Mouse (Mus musculus): ENCODE measurements around the gene Lypd6.

Lypd6 gene

DNA sequence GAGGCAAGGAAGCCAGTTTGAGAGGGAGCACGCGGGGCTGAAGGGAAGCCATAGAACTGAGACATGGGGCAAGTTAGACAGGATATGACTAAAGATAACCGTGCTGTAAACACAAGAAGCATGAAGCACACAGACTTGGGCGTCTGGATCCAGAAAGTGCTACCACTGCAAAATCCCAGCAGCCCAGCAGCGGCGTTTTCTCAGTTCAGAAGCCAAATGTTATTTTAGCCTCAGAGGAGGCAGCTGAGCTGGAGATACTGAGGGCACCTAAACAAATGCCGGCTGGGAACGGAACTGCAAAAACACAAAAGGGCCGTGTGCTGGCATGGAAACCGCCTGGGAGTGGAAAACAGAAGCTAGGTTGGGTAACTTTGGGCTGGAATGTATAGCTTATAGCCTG, 43.9 kb downstream of the Lypd6 start:
- no peak for DNase-seq (ENCODE audit: low spot score)

GRCm38 (mm10) chr2:50111169-50111568, 44.9 kb downstream of the Lypd6 start:
- DNase-seq (ENCODE audit: low spot score), result no peak

DNA sequence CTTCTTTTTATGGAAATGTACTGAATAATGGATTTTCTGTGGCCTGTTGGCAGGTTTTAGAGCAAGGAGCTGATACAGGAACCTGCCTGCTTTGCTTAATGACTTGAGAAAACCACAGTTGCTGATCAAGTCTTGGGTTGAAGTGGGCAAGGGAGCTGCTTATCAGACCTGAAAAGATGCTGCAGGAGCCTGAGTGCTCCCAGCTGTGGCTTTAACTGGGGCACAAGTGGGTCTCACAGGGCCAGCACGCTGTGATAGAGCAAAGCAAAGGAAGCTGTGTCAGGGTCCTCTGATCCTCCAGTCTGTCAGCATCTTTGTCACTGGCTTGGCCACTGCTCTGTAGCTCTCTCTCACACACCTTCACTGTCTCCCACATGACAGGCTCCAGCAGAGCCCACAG, 45.4 kb downstream of the Lypd6 start:
- no peak for DNase-seq (ENCODE audit: low spot score)

DNA sequence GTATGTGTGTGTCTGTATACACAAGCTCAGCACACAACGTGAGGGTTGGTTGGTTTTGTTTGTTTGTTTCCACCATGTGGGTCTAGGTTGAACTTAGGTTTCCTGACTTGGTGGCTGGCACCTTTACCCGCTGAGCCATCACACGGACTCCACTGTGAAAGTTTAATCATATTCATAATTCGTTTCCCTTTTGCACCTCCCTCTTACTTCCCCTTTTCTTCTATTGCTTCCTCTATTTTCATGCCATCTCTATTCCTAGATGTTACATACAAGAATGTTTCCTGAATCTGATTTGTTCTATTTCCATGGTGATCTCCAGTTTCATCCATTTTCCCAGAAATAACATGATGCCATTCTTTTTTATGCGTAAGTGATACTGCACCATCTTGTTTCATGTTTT, 46.2 kb downstream of the Lypd6 start:
- no peak for DNase-seq (ENCODE audit: low spot score)

GRCm38 (mm10) chr2:50119101-50119500, 52.9 kb downstream of the Lypd6 start:
- no peak for DNase-seq (ENCODE audit: low spot score)

GRCm38 (mm10) chr2:50120839-50121238, 54.6 kb downstream of the Lypd6 start:
- no peak for DNase-seq (ENCODE audit: low spot score)

- no peak for DNase-seq (ENCODE audit: low spot score)
Observed at GRCm38 (mm10) chr2:50123376-50123775, 57.1 kb downstream of the Lypd6 start.

DNA sequence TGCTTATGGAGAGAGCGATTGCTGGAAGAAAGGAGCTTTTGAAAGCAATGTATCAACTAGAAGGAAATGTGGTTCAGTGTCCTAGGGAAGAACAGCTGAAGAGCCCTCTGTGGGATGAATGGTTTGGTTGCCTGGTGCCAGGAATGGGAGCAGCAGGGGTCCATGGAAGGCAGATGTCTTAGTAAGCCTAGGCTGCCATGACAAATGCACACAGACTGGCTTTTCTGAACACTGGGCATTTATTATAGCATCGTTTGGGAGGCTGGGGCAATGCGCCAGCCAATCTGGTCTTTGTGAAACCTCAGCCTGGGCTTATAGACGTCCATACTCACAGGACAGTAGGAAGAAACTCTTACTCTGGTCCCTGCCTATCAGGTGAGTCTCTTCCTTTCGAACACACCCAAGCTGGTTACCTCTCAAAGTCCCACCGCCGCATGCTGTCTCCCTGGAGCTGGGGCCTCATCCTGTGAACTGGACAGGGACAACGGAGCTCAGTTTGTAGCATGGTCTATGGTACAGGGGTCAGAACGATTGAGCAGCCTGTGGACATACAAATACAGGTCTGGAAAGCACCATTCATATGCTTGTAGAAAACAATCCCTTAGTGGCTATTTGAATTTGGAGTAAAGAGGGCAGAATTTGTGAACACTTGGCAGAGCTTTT, 61.4 kb downstream of the Lypd6 start:
- no peak for DNase-seq (ENCODE audit: low spot score)

GRCm38 (mm10) chr2:50128322-50129277, 62.4 kb downstream of the Lypd6 start:
- no peak for DNase-seq (ENCODE audit: low spot score)

GRCm38 (mm10) chr2:50130674-50131073, 64.4 kb downstream of the Lypd6 start:
- DNase-seq (ENCODE audit: low spot score), result no peak

DNA sequence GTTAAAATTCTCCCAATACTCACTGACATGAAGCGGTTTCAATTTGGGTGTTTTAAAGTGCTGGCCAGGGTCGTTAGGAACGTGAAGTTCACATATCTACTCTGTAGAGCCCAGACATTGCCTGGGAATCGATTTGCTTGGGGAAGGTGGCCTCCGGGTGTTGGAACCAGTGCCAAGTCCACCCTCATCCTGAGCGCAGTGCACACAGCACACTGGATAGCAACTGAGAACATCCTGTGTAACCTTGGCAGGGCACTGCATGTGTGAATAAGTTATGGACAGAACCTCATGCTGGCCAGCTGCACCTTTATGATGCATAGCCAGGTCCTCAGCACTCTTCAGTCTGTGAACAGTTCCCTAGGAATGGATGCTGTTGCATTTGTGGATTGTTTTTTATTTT, 77.4 kb downstream of the Lypd6 start:
- DNase-seq (ENCODE audit: low spot score), result no peak

- DNase-seq (ENCODE audit: low spot score), result no peak
Observed at GRCm38 (mm10) chr2:50147308-50147707, 81.1 kb downstream of the Lypd6 start.

GRCm38 (mm10) chr2:50149257-50150202, 83.3 kb downstream of the Lypd6 start:
- no peak for DNase-seq (ENCODE audit: low spot score)

- DNase-seq (ENCODE audit: low spot score), result no peak
Observed at GRCm38 (mm10) chr2:50150203-50150590, 84.0 kb downstream of the Lypd6 start.

DNA sequence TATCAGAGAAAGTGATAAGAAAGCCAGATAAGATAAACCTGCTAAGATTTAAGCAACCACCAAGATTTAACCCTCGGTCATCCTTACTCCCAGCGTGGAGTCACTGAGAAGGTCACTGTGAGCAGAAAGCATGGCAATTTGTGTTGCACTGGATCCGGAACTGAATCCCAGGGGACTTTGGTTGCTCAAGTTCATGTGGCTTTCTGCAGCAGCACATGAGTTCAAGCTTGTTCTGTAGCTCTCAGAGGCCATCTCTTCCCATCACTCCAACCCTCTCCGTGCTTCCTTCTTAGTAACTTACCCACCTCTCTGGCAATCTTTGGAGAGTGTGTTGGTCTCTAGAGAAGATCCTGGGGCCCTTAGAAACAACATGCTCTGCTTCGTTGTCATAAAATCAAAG, 84.6 kb downstream of the Lypd6 start:
- DNase-seq (ENCODE audit: low spot score), result no peak

GRCm38 (mm10) chr2:50151401-50151800, 85.2 kb downstream of the Lypd6 start:
- no peak for DNase-seq (ENCODE audit: low spot score)

DNA sequence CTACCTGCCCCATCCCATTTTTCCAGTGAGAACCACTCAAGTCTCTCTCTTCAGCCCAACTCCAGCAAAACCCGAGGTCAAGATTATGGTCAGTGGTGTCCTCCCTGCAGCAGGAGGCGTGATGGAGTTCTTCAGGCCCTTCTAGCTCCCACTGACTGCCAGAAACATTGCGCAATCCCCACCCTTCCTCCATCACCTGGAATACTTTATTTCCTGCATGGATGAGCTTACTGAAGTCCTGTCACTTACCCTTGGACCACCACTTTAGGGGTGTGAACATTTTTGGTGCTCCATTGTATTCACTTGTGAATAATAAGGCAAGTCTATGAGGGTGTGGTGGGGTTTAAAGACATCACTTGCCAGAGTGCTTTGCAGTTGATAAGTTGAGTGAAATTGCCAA, 85.7 kb downstream of the Lypd6 start:
- no peak for DNase-seq (ENCODE audit: low spot score)

DNA sequence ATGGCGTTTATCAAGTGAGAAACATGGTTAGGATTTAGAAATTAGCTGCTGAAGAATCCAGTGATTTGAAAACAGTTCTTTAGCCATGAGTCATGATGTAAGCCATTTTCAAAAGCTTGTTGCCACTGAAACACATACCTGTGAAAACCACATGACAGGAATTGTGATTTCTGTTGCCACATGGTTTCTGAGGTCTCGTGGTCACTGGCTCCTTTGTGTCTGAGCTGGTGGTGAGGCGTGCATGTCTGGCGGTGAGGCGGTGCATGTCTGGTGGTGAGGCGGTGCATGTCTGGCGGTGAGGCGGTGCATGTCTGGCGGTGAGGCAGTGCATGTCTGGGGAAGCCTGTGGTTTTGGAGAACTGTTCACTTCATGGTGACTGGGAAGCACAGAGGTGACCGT, 89.8 kb downstream of the Lypd6 start:
- DNase-seq (ENCODE audit: low spot score), result no peak

DNA sequence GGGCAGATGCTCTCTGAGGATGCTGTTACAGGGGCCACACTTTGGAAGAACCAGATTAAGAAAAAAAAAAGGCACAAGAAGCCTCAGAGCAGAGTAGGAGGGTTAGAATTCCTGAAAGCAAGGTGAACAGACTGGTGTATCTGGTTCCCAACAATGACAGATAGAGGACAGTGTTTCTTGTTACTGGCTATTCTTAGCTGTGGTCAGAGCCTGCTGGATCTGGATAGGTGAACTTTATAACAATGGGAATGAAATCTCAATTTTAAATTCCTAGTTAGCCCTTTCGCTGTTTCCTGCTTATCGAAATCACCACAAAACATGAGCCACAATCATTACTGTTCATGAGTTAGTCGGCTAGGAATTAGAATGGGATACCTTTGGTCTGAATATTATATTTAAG, 93.8 kb downstream of the Lypd6 start:
- no peak for DNase-seq (ENCODE audit: low spot score)

DNA sequence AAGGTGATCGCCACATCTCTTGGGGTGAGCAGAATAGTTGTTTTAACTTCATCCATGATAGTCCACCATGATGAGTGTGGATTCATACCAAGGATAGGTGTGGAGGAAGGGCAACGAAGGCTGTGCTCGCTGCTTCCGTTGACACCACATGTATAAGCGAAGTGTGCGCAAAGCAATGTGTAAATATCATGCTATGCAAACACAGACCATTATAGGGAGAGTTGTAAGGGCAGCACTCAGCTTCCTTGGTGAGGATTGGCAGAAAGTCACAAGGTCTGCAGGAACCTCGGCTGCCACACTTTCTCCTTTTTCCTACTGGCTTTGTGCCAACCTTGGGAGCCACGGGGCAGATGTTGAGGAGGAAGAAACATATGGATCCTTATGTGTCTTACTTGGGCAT, 97.4 kb downstream of the Lypd6 start:
- DNase-seq (ENCODE audit: low spot score), result no peak

- DNase-seq (ENCODE audit: low spot score), result no peak
Observed at GRCm38 (mm10) chr2:50165277-50165676, 99.0 kb downstream of the Lypd6 start.

DNA sequence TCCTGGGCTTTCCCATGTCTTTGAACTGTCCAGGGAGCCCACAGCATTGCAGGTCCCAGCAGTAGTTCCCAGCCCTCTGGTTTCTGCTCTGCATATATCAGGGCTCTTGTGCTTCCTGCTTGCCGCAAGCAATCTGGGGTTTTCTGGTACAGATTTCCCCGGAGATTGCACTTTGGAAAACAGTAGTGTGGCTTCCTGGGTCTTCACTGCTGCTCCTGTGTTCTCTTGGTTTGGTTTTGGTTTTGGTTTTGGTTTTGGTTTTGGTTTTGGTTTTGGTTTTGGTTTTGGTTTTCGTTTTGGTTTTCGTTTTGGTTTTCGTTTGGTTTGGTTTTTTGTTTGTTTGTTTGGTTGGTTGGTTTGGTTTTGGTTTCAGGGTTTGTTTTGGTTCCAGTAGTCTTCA, 99.9 kb downstream of the Lypd6 start:
- DNase-seq (ENCODE audit: low spot score), result no peak
